Mouse (Mus musculus): ENCODE results near the gene Actbl2.
A peak's percentile ranks its signal among the peaks of the same experiment; 100 is the strongest.

Gene Actbl2

GRCm38 (mm10) chr13:111254713-111255112, at the start of gene Actbl2:
Gene Actbl2, plus strand, starts transcription at chr13:111255013.
- no peak for DNase-seq (ENCODE audit: low spot score)

DNA sequence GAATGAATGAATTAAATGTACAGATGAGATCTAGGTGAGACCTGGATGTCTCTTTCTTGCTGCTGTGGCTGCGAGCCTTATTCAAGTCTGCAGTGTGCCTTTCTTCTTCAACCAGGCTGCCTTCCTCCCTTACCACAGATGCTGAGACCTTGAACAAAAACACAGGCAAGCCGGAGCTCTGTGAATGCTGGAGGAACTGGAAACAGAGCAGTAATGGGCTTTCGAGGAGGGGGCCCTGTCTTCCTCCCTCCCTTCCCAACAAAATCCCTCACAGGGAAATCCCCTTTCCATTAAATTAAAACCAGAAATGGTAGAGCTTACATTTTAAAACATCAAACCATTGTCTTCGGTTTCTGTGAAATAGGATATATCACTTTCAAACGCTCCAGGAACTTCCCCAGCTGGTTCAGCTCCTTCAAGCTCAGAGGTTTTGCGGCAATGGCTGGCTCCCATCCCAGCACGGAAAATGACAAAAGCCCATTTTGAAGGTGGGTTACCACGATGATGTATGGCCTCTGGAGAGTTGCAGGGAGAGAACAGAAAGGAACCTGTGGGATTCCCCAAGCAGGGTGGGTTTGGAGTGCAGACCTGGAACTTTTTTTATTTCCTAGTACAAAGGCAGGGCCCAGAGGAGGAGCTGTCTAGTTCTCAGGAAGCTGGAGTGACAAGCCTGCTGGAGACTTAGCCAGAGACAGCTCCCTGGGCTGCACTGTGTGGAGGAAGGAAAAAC, 44.0 kb upstream of the Actbl2 start:
- no peak for DNase-seq (ENCODE audit: low spot score)

DNA sequence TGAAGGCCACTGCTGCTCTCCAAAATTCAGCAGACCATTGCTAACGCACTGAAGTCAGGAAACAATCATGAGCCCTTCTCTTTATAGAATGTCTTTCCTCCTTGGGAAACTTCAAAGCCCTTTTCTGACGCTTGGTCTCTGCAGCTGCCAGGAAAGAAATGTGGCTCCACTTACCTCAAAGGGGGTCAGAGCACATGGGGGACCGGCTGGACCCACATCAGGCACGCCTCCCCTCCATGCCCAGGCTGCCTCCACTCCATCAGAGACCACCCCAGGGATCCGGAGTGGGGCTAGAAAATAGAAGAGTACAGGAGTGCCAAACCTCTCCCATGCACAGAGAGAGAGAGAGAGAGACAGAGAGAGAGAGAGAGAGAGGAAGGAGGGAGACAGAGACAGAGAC, 26.0 kb upstream of the Actbl2 start:
- no peak for DNase-seq (ENCODE audit: low spot score)

DNA sequence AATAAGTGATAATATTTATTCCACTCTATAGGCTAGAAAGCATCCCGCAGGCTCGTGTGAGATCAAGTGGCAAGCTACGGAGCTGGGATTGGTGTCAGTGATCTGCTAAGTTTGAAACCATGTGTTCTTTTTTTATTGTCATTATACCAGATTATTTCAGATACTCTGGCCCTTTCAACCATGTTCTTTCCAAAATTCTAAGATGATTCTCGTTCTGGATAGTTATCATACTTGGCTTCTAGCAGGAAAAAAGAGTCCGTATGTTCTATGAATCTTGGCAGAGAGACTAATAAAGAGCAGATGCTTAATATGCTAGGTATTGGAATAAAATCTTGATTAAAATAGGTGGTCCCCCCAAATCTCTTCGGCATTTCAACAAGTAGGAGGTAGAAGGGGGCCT, 25.3 kb upstream of the Actbl2 start:
- DNase-seq (ENCODE audit: low spot score) = no peak

DNA sequence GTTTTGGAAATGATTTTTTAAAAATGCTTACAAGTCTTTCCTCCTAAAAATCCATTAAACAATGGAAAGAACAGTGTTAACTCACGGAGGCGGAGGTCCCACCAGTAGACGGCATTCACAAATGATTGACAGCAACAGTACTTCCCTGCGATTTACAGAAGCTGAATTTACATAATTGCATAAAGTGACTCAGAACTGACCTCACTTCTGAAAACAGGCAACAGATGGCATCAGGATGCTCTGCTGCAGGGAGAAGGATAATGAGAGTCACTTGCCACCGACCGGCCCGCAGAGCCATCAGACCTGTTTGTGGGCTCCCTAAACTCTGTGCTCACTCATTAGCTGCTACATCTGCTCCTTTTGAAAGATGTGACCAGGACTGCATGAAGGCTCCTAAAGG, 22.4 kb upstream of the Actbl2 start:
- DNase-seq (ENCODE audit: low spot score) = no peak

GRCm38 (mm10) chr13:111233356-111233755, 21.5 kb upstream of the Actbl2 start:
- DNase-seq (ENCODE audit: low spot score) = no peak

- DNase-seq (ENCODE audit: low spot score) = no peak
These were observed 20.2 kb upstream of the Actbl2 start for GRCm38 (mm10) chr13:111234573-111234972.

- peak; percentile 58 for DNase-seq (ENCODE audit: low spot score)
These were observed 19.1 kb upstream of the Actbl2 start for GRCm38 (mm10) chr13:111235719-111236166.

GRCm38 (mm10) chr13:111236461-111236864, 18.4 kb upstream of the Actbl2 start:
- DNase-seq (ENCODE audit: low spot score) = no peak

DNA sequence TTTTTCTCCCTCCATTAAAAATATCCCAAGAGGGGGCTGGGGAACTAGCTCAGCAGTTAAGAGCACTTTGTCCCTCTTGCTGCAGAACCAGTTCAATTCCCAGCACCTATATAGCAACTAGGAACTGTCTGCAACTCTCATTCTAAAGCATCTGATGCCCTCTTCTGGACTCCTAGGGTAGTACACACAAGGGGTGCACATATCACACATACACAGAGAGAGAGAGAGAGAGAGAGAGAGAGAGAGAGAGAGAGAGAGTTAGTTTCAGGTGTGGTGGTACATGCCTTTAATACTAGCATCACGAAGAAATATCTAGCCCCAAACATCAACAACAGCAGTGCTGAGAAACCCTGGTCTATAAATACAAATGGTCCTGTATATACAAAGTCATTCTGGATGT, 17.5 kb upstream of the Actbl2 start:
- no peak for DNase-seq (ENCODE audit: low spot score)

GRCm38 (mm10) chr13:111237865-111238465, 16.8 kb upstream of the Actbl2 start:
- no peak for DNase-seq (ENCODE audit: low spot score)

DNA sequence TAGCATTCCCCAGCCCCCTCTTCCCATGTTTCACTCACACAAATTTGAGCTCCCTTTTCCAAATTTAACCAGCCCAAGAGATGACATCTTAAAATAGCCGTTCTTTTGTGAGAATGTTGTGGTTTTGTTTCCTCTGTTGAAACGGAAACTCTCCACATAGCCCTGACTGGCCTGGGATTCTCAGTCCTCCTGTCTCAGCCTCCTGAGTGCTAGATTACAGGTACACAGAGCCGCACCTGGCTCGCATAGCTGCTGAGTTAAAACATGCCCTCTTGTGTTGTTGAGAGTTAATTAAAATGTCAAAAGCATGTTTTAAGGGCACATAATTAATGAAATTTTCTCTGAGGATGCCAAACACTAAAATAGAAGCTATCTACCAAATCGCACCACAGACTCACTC, 3.7 kb upstream of the Actbl2 start:
- DNase-seq (ENCODE audit: low spot score) = no peak

- DNase-seq (ENCODE audit: low spot score) = no peak
These were observed 3.0 kb upstream of the Actbl2 start for GRCm38 (mm10) chr13:111251795-111252194.

DNA sequence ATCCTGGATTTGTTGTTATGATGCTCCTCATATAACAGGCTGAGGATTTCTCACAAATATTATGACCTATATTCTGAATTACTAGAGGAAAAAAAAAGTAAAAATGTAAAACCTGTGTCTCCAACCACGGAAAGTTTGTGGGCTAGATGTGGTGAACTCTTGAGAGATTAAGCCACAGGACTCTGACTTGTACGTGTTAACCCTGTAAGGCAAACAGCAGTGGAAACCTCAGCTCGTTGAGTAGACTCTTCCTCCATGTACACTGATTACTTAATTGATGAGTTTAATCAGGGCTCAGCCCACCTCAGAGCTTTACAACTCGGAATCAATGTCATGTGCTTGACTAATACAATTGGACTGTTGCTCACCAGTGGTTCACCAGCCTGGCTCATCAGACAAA, 3.2 kb downstream of the Actbl2 start:
- DNase-seq (ENCODE audit: low spot score) = no peak

GRCm38 (mm10) chr13:111258424-111259092, 3.7 kb downstream of the Actbl2 start:
- DNase-seq (ENCODE audit: low spot score) = no peak

DNA sequence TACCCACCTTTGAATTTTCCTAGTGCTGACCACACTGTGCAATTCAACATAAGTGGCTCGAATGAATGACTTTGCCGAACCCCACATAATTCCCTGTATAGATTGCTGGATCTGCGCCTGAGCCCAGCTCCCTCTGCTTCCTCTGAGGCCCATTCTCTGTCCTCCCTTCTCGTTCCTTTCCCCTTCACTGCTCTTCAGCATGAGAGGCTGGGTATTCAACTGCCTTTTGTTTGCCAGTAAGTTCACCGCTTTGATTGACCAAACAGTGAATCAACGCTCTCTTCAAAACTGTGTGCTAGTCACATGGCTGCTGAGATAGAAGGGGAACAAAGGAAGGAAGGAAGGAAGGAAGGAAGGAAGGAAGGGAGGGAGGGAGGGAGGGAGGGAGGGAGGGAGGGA, 4.3 kb downstream of the Actbl2 start:
- DNase-seq (ENCODE audit: low spot score) = no peak

- DNase-seq (ENCODE audit: low spot score) = no peak
These were observed 4.9 kb downstream of the Actbl2 start for GRCm38 (mm10) chr13:111259711-111260110.

- DNase-seq (ENCODE audit: low spot score) = no peak
These were observed 8.4 kb downstream of the Actbl2 start for GRCm38 (mm10) chr13:111263186-111263585.

GRCm38 (mm10) chr13:111263758-111264157, 8.9 kb downstream of the Actbl2 start:
- DNase-seq (ENCODE audit: low spot score) = no peak

GRCm38 (mm10) chr13:111265231-111266000, 10.6 kb downstream of the Actbl2 start:
- no peak for DNase-seq (ENCODE audit: low spot score)

- no peak for DNase-seq (ENCODE audit: low spot score)
These were observed 12.0 kb downstream of the Actbl2 start for GRCm38 (mm10) chr13:111266855-111267254.

DNA sequence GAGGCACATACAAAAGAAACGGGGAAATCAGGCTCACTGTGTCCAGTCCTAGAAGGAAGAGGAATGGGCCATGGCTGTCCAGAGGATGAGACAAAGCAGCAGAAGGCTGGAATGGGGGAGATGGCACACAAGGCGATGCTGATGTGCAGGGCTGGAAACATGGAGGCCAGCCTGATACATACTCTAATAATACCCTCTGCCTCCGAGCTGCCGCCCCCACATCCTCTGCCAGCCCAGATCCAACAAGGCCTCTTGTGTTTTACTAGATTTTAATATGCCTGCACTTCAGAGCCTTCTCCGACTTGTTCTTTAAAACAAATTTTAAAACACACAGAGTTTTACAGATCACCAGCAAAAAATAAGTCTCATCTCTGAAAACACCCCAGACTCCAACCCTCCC, 14.2 kb downstream of the Actbl2 start:
- DNase-seq (ENCODE audit: low spot score) = no peak

All from layer of hippocampus, adult 11-12 months (tissue).